Mouse (Mus musculus): ENCODE results near the gene Runx1. TPM values are rescaled to one million over a fixed set of nuclear protein-coding genes. Genes with fewer than 3 reads are reported as not detected.

Gene Runx1
- polyA plus RNA-seq, 1 experiment from 2014 or later, result 4.6 TPM

DNA sequence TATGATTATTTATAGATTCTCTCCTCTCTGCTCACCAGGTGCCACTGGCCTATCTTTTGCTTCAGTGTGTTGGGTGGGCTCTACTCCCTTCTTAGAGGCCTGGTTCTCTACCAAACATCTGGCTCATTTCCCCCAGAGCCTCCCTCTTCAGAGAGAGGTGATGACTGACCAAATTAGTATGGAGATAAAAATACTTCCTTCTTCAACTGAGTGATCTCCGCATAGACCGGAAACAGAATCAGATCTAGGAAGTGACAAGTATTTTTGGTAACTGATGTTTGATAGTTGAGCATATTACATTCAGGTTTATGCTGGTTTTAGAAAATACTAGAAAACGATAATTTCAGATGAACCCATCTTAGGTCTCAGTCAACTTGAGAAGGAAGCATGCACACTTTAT, 101.4 kb downstream of the Runx1 start:
- ATAC-seq (no peak), DNase-seq (no peak)
- Histone ChIP-seq H3K27me3 (ENCODE audit: insufficient read depth, low read length) (no peaks in the 10 kb centered on the region), H3K4me1 (ENCODE audit: insufficient read depth) (peaks cover 3% of the 10 kb centered on the region), H3K9ac (replicated peaks) (no peak overlapping the region), H3K4me3 (ENCODE audit: low read depth, low read length) (no peak overlapping the region), H3K27ac (ENCODE audit: low read depth) (no peak overlapping the region), H3K9me3 (ENCODE audit: low read length) (no peaks in the 10 kb centered on the region), H3K36me3 (replicated peaks; ENCODE audit: insufficient read depth, low read length) (no peaks in the 10 kb centered on the region), H3K4me2 (ENCODE audit: low read depth, low read length) (no peak overlapping the region)
- TF ChIP-seq CTCF (IDR thresholded peaks at IDR 0.05; ENCODE audit: low read depth) (no peak), EP300 (IDR thresholded peaks at IDR 0.05; ENCODE audit: low read depth) (no peak)
- 43% methylated on average over 3 of the region's 3 CpGs for WGBS (ENCODE audit: insufficient replicate concordance)

DNA sequence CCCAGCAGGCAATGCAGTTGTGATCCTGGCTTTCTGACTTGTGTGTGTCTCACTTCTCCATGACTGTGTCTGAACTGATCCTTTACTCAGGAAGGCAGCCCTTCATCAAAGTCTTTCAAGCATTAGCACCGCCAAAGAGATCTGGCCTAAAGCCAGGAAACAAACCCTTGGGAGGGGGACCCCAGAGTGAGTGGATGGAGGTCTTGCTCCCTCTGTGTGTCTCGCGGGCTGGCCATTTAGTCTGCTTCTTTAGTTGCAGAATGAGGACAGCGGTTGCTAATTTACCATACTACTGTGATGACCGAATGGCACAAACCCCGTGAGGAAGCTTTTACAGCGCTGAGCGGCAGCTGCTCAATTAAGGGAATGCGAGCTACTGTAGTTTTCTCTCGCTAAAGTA, 105.3 kb downstream of the Runx1 start:
- H3K27ac ChIP-seq (ENCODE audit: low read depth), result no peak overlapping the region
- no peaks in the 10 kb centered on the region for H3K27me3 ChIP-seq (ENCODE audit: insufficient read depth, low read length)
- DNase-seq (no peak), ATAC-seq (no peak)
- no peaks in the 10 kb centered on the region for H3K36me3 ChIP-seq (replicated peaks; ENCODE audit: insufficient read depth, low read length)
- H3K9ac ChIP-seq (replicated peaks), result no peak overlapping the region
- no peak overlapping the region for H3K4me2 ChIP-seq (ENCODE audit: low read depth, low read length)
- 83% methylated on average over 10 of the region's 10 CpGs for WGBS (ENCODE audit: insufficient replicate concordance)
- no peak for TF ChIP-seq CTCF (IDR thresholded peaks at IDR 0.05; ENCODE audit: low read depth)
- TF ChIP-seq EP300 (IDR thresholded peaks at IDR 0.05; ENCODE audit: low read depth), result no peak
- no peak overlapping the region for H3K4me3 ChIP-seq (ENCODE audit: low read depth, low read length)
- H3K4me1 ChIP-seq (ENCODE audit: insufficient read depth), result peaks cover 20% of the 10 kb centered on the region
- H3K9me3 ChIP-seq (ENCODE audit: low read length), result no peaks in the 10 kb centered on the region

- no peak for DNase-seq
- H3K27me3 ChIP-seq (ENCODE audit: insufficient read depth, low read length), result no peaks in the 10 kb centered on the region
- H3K36me3 ChIP-seq (replicated peaks; ENCODE audit: insufficient read depth, low read length), result no peaks in the 10 kb centered on the region
- ATAC-seq, result no peak
- H3K4me3 ChIP-seq (ENCODE audit: low read depth, low read length), result no peak overlapping the region
- no peak overlapping the region for H3K4me2 ChIP-seq (ENCODE audit: low read depth, low read length)
- no peak for TF ChIP-seq EP300 (IDR thresholded peaks at IDR 0.05; ENCODE audit: low read depth)
- TF ChIP-seq CTCF (IDR thresholded peaks at IDR 0.05; ENCODE audit: low read depth), result no peak
- H3K27ac ChIP-seq (ENCODE audit: low read depth), result no peak overlapping the region
- whole genome bisulfite sequencing (ENCODE audit: insufficient replicate concordance), result 73% methylated on average over 6 of the region's 6 CpGs
- no peaks in the 10 kb centered on the region for H3K9me3 ChIP-seq (ENCODE audit: low read length)
- H3K4me1 ChIP-seq (ENCODE audit: insufficient read depth), result peaks cover 24% of the 10 kb centered on the region
- no peak overlapping the region for H3K9ac ChIP-seq (replicated peaks)
These were observed 106.2 kb downstream of the Runx1 start for GRCm38 (mm10) chr16:92719725-92720124.

- no peaks in the 10 kb centered on the region for H3K36me3 ChIP-seq (replicated peaks; ENCODE audit: insufficient read depth, low read length)
- ATAC-seq (peak; percentile 85), DNase-seq (peak; percentile 84)
- H3K27me3 ChIP-seq (ENCODE audit: insufficient read depth, low read length), result 0 out of 2 replicates have a peak, but pooled peaks cover 3% of the 10 kb centered on the region
- H3K4me3 ChIP-seq (ENCODE audit: low read depth, low read length), result no peak overlapping the region; the same call in 1 of the 2 replicates
- no peaks in the 10 kb centered on the region for H3K9me3 ChIP-seq (ENCODE audit: low read length)
- H3K4me2 ChIP-seq (ENCODE audit: low read depth, low read length), result peak overlapping the region; percentile 59
- WGBS (ENCODE audit: insufficient replicate concordance), result 9% methylated on average over 15 of the region's 15 CpGs
- TF ChIP-seq CTCF (IDR thresholded peaks at IDR 0.05; ENCODE audit: low read depth) (no peak), EP300 (IDR thresholded peaks at IDR 0.05; ENCODE audit: low read depth) (peak; percentile 96)
- H3K27ac ChIP-seq (ENCODE audit: low read depth), result peak overlapping the region; percentile 72
- peaks cover 30% of the 10 kb centered on the region for H3K4me1 ChIP-seq (ENCODE audit: insufficient read depth)
- H3K9ac ChIP-seq (replicated peaks), result no peak overlapping the region
These were observed 110.1 kb downstream of the Runx1 start for GRCm38 (mm10) chr16:92715599-92716483.

DNA sequence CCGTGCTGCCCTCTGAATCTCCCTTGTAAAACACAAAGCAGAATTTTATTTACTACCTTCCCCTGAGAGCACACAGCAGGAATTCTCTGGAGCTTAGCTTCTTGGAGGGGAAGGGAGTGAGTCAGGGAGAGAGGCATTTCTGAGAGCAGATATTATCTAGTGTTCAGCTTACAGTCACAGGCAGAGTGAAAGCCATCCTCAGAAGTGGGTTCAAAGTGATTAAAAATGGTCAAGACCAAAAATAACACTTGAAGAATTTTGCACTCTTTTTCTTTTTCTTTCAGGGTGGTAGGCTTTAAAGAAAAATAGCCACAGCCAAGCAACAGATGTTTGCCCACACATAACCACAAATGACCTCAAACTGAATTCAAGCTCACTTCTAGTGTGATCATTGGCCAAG, 115.8 kb downstream of the Runx1 start:
- 47% methylated on average over 1 of the region's 1 CpGs for WGBS (ENCODE audit: insufficient replicate concordance)
- H3K27ac ChIP-seq (ENCODE audit: low read depth), result no peak overlapping the region
- no peak for TF ChIP-seq CTCF (IDR thresholded peaks at IDR 0.05; ENCODE audit: low read depth)
- no peak for TF ChIP-seq EP300 (IDR thresholded peaks at IDR 0.05; ENCODE audit: low read depth)
- H3K9me3 ChIP-seq (ENCODE audit: low read length), result no peaks in the 10 kb centered on the region
- no peak overlapping the region for H3K4me2 ChIP-seq (ENCODE audit: low read depth, low read length)
- ATAC-seq, result no peak
- H3K9ac ChIP-seq (replicated peaks), result no peak overlapping the region
- DNase-seq, result no peak
- 0 out of 2 replicates have a peak, but pooled peaks cover 3% of the 10 kb centered on the region for H3K27me3 ChIP-seq (ENCODE audit: insufficient read depth, low read length)
- H3K4me3 ChIP-seq (ENCODE audit: low read depth, low read length), result no peak overlapping the region
- H3K36me3 ChIP-seq (replicated peaks; ENCODE audit: insufficient read depth, low read length), result no peaks in the 10 kb centered on the region
- H3K4me1 ChIP-seq (ENCODE audit: insufficient read depth), result peaks cover 13% of the 10 kb centered on the region

DNA sequence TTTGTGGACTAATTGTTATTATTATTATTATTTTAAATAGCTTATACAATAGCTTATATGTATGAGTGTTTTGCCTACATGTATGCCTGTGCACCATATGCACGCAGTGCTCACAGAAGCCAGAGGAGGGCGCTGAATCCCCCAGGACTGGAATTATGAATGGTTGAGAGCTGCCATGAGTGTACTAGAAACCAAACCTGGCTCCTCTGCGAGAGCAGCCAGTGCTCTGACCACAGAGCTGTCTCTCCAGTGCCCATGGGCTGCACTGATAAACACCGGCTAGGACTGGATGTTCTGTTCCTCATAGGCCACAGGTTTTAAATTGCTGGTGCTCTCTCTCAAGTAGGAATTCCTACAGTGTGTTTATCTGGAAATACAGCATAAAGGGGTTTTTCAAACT, 117.2 kb downstream of the Runx1 start:
- peak; percentile 84 for ATAC-seq
- TF ChIP-seq CTCF (IDR thresholded peaks at IDR 0.05; ENCODE audit: low read depth) (peak; percentile 54), EP300 (IDR thresholded peaks at IDR 0.05; ENCODE audit: low read depth) (peak; percentile 94)
- H3K4me2 ChIP-seq (ENCODE audit: low read depth, low read length), result no peak overlapping the region
- peaks cover 13% of the 10 kb centered on the region for H3K4me1 ChIP-seq (ENCODE audit: insufficient read depth)
- no peak overlapping the region for H3K9ac ChIP-seq (replicated peaks)
- H3K36me3 ChIP-seq (replicated peaks; ENCODE audit: insufficient read depth, low read length), result no peaks in the 10 kb centered on the region
- H3K9me3 ChIP-seq (ENCODE audit: low read length), result no peaks in the 10 kb centered on the region
- 53% methylated on average over 4 of the region's 4 CpGs for WGBS (ENCODE audit: insufficient replicate concordance)
- H3K27ac ChIP-seq (ENCODE audit: low read depth), result no peak overlapping the region
- 0 out of 2 replicates have a peak, but pooled peaks cover under 1% of the 10 kb centered on the region for H3K27me3 ChIP-seq (ENCODE audit: insufficient read depth, low read length)
- peak; percentile 51 for DNase-seq
- no peak overlapping the region for H3K4me3 ChIP-seq (ENCODE audit: low read depth, low read length)

All from liver, postnatal 0 days (tissue).